Mouse (Mus musculus) heart, adult 9 months (tissue): ENCODE measurements around the gene Arhgap45.

Source experiments
- DNase-seq, 2 experiments: peaks; one replicate each; pipeline ENCODE4 v3.0.0; 2022; ENCODE audit warnings: low spot score in 2 of 2

Arhgap45 gene

DNA sequence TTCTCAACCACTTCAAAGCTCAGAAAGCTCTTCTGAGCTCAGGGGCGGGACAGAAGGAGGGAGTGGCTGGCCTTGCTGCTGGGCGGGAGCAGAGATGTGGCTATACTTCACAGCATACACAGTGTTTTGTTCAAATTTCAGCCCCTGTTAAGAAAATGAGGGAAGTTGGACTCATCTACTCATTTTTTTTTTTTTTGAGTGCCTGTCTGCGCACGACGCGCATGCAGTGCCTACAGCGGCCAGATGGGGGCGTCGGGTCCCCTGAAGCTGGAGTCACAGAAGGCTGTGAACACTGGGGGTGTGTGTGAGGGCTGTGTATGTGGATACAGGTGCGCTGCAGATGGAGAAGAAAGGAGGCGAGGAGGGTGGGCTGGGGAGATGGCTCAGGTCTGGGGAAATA, 29.5 kb upstream of the Arhgap45 start:
- peak; percentile 78 to 88 for DNase-seq

DNA sequence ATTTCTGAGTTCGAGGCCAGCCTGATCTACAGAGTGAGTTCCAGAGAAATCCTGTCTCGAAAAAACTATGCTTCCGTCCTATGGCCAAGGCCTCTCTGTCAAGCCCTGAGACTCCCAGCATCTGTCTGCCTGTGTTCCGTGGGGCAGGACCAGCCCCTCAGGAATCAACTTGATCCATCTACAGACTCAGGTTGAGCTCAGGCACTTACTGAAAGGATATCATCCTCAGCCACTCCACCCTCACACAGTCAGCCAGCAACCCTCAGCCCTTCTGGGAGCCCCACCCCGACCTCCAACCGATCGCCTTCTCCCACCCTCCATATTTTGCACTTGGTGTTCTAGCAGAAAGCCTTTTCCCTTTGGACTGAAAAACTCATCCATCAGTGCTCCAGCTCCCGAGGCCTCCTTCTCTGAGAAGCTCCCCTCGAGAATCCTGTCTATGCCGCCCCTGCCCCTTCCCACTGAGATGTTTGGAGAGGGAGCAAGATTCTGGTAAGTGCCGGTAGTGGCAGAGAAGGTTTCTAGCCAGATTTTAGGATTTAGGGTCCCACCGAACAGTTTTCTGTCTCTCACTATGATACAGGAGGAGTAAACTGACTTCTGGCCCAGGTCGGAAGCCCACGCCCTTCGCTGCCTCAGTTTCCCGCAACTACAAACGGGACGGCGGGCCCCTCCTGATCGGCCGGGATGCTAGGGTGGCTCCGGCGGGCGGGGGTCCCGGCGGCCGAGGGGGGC, 28.5 kb upstream of the Arhgap45 start:
- DNase-seq: no peak

DNA sequence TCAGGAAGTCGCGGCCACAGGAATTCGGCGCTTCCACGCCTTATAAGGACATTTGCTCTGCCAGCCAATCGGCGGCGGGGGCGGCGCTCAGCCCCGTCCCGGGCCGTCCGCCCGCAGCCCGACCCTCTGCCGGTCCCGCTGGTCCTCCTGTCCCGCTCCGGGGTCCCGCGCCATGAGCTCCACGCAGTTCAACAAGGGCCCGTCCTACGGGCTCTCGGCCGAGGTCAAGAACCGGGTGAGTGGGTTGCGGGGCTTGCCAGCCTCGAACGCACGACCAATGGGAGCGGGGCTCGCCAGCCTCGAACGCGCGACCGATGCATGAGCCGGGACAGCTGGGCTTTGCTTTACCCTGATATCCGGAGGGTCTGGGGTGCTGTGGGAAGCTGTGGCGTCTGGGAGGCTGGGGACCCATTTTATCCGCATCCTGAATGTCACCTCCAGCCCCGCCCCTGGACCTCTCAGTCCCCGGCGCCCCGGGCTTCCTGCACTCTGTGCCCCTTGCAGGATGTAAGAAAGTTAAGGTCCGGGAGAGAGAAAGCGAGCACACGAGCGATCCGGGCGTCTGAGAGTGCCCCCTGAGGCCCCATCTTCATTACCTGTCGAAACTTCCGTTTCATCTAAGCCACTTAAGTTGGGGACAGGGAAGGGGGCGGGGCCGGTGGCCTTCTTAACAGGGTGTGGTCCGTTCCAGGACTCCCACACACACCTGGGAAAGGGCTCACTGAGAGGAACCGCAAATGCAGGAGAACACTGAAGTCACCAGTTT, 27.8 kb upstream of the Arhgap45 start, which contains the start of gene Cnn2:
Cnn2 (plus strand) TSS at position 79 of the 766 bp plus-strand sequence.
- peak; percentile 80 for DNase-seq

DNA sequence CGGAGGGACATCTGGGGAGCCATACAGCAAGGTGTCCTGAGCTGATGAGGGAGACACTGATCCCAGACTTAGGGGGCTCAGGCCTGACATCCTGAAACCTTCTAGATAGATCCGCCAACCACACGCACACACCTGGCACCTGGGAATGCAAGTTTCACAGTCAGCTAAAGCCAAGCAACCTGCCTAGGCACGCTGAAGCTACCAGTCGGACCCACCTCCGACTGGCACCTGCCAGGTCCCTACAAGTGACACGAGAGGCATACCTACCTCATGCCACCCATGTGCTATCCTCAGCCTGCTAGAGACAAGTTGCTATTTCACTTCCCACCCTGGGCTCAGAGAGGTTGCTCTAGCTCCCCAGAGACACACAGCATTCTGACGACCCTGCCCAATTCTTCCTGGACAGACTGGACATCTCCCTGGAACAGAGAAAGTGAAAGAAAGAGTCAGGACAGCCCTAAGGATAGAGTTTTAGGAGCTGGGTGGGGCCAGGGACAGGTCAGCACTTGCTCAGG, 27.1 kb upstream of the Arhgap45 start:
- DNase-seq: no peak

DNA sequence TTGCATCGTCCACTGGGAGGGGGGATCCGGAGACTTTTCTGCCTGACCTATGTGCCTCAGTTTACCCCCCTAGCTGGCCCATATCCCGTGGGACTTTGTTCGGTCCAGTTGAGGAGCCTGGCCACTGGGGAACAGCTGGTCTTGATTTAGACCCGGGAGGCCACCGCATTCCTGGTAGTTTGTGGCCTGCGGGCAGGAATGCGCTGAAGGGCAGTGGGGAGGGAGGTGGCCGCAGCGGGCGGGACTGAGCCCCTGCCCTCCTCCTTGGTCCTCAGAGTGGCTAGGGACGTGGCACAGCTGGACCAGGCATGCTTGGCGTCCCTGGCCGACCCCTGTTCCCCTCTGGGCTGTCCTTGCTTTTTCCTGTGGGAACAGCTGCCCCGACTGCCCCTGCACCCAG, 26.6 kb upstream of the Arhgap45 start:
- DNase-seq: no peak

DNA sequence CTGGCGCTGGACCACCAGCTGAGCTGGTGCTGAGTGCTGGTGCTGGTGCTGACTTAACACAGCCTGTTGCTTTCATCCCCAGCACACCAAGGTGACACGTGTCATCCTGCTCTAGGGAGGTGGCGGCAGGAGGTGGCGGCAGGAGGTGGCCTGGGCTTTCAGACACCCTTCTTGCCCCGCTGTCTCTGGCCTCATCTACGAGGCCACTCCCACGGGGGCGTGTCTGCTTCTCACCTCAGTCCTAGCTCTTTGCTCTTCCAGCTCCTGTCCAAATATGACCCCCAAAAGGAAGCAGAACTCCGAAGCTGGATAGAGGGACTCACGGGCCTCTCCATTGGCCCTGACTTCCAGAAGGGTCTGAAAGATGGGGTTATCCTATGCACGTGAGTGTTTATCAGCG, 25.4 kb upstream of the Arhgap45 start:
- no peak for DNase-seq

DNA sequence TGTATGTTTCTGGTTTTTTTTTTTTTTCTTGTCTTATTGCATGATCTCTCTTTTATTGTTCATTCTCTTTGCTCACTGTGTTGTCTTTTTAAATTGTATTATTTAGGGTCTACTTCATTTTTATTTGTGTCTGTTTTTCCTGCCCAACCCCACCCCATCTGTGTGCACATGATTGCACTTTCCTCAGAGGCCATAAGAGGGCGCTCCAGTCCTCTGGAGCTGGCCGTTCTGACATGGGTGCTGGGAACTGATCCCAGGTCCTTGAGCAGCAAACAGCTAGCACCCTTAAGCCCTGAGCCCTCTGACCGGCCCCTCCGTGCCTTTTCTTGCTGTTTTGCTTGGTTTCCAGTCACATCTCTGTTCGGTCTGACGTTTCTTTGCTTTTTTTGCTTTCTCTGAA, 24.9 kb upstream of the Arhgap45 start:
- no peak for DNase-seq

DNA sequence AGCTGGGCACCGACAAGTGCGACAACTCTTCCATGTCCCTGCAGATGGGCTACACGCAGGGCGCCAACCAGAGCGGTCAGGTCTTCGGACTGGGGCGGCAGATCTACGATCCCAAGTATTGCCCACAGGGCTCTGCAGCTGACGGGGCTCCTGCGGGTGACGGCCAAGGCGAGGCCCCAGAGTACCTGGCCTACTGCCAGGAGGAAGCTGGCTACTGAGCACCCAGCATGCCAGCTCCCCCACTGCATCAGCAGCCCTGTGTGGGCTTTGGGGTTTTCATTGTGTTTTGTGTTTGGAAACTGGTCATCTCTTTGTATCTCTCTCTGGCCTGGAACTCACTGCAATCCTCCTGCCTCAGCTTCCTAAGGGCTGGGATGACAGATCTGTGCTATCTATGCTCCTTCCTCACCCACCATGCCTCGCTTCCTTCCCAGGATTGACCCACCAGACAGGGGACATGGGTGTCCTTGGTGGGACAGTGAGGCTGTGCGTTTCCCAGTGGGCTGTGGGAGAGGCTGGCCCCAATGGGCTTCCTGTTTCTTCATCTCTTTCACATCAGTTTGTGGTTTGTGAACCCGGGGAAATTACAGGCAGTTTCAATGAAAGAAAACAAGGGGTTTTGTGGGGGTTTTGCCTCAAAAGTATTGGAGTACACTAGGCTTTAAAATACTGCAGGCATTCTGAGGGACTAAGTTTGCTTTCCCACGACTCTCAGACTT, 21.9 kb upstream of the Arhgap45 start:
- DNase-seq: no peak

DNA sequence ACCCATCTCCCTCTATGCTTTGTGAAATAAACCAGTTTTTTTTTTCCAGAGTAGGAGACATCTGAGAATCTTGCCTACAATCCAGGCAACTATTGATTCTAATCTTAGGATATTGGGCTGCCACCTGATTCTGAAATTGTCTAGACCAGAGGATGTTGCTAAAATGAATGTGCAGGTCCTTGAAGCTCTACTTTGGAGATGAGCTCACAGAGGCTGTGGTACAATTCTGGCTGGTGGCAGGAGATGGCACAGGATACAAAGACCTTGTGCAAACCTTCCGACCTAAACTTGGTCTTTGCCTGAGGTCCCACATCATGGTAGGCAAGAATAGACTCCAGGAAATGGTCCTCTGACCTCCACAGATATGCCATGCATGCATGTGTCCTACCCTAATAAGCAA, 20.8 kb upstream of the Arhgap45 start:
- no peak for DNase-seq

DNA sequence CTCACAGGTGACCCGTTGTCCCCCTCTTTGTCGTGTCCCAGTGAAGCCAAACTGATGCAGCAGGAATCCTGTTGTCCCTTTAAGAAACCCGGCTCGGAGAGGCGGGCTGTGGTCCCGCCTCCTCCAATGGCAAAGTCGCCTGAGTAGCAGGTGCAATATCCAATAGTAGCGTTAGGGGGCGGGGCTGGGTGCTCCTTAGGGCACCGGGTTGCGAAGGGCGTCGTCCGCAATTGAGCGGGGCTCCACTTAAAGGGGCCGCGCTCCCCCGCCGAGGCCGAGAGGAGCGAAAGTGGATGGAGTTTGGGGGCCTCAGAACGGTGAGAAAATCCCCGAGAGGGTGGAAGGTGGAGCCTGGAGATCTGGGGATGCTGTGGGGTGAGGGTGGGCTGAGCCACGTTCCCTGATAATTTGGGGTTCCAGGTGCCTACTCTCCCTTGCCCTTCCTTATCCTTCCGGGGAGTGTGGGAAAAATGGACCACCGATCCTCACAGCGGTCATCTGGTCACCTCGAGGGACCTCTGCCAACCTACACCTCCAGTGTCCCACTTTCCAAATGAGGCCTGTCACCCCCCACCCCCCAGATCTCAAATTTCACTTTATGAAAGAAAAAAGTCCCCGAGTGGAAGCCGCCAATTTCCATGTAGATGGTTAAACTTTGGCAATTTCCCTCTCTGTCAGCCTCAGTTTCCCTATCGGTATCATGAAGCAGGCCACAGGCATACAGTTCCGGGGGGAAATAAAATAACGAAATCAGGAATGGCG, 20.0 kb upstream of the Arhgap45 start, which contains the start of gene Abca7:
Abca7 (plus strand) TSS at position 223 of the 762 bp plus-strand sequence.
- DNase-seq: peak; percentile 95 to 96

DNA sequence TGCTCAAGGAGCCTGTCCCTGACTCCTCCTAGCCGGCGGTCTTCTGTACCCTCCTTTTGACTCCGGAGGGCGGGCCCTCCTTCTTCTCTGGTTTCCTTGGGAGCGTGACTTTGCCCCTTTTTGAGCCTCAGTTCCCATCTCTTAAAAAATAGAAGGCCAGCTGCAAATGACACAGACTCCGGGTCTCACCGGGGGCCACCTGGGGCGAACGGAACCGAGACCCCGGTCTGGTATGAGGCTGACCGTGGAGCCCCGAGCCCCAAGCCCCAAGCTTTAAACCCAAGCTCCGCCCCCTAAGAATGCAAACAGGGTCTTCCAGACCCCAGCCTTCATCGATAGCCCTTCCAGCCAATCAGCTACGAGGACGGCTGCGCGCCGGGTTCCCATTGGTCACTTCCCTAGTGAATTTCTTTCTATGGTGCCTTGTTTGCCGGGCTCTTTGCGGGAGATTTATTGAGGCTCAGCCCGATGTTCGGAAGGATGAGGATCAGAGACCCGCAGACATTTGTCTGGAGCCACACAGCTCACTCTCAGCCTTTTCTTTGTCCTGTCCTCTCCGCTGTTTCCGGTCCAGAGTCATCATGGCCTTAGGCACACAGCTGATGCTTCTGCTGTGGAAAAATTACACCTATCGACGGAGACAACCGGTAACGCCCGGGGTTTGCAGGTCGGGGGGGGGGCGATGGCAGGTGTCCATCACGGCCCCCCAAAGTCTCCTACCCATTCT, 19.3 kb upstream of the Arhgap45 start:
- DNase-seq: peak; percentile 66 to 84

DNA sequence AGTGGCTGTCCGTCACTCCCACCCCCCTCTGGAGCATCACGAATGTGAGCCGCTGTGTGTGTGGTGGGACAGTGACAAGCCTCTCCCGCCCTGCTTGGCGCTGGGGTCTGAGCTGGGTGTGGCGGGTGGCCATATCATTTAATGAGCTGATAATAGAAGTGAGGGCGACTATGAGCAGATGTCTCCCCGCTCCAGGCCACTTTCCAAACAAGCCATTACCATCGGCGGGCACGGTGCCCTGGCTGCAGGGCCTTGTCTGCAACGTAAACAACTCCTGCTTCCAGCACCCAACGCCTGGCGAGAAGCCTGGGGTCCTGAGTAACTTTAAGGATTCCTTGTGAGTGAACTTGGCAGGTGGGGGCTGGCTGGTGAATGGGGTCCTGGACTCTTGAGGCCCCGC, 18.6 kb upstream of the Arhgap45 start:
- peak in 1 of 2 experiments; percentile 57 for DNase-seq

DNA sequence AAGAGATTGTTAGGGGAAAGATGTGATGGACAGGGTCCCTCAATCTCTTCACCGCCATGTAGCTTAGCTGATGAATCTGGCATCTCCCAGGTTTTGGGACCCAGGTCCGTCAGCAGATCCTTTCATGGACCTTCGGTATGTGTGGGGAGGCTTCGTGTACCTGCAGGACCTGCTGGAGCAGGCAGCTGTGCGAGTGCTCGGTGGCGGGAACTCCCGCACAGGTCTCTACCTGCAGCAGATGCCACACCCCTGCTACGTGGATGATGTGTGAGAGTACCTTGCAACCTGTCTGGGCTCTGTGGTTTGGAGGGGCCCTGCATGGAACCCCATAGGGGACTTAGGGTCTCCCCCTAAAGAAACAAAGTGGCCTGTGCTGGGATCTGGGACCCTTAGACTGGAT, 14.5 kb upstream of the Arhgap45 start:
- no peak for DNase-seq

DNA sequence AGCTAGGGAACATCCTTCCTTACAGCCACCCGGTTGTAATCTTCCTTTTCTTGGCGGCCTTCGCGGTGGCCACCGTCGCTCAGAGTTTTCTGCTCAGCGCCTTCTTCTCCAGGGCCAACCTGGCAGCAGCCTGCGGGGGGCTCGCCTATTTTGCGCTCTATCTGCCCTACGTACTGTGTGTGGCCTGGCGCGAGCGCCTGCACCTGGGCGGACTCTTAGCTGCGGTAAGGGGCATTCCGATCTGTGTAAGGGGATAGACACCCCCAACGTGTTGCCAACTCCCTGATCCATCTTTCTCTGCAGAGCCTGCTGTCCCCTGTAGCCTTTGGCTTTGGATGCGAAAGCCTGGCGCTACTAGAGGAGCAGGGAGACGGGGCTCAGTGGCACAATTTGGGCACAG, 13.6 kb upstream of the Arhgap45 start:
- no peak for DNase-seq

DNA sequence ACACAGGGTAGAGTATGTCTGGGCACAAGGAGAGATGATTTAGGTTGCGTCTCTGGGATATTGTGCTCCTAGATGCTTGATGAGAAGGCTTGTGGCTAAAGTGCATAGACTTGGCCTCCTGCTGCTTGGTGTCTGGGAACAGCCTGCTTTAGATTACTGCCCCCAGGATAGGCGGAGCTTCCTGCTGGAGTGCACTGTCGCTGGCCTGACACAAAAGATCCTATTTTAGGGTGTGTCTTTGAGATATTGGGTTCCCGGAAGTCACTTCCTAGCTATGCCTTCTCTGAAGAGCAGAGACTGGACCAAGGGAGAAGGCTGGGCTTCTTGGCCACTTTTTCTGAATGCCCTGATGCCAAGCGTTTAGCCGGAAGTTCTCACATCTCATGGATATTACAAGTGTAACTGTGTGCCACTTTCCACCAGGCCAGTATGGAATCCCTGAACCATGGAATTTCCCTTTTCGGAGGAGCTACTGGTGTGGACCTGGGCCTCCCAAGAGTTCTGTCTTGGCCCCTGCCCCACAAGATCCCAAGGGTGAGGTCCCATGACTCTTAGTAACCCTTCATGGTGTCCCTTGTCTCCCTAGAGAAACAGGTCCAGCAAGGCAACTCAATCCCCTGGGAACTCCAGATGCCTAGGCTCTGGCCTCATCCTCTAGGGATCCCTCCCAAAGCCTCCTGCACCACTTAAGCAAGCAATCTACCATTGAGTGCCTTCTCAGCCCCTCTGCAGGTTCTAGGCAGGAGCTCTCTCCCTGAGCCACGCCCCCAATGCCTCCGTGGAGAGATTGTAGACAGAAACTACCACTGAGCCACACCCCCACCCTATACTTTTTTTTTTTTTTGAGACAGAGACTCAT, 12.8 kb upstream of the Arhgap45 start:
- peak in 1 of 2 experiments; percentile 56 for DNase-seq

DNA sequence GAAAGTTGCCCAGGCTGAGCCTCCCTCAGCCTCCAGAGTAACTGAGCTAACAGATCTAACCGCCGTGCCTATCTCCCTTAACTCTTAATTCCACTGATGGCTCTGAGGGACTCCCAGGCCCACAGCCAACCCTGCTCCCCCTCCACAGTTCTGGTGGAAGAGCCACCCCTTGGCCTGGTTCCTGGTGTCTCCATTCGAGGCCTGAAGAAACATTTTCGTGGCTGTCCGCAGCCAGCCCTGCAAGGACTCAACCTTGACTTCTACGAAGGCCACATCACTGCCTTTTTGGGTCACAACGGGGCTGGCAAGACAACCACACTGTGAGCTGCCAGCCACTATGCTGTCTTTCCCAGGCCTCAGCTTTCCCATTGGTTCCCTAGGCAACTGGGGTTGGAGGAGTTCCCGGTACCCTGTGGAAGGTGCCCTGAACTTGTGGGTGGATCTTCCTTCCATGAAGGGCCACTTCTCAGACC, 12.2 kb upstream of the Arhgap45 start:
- no peak for DNase-seq

DNA sequence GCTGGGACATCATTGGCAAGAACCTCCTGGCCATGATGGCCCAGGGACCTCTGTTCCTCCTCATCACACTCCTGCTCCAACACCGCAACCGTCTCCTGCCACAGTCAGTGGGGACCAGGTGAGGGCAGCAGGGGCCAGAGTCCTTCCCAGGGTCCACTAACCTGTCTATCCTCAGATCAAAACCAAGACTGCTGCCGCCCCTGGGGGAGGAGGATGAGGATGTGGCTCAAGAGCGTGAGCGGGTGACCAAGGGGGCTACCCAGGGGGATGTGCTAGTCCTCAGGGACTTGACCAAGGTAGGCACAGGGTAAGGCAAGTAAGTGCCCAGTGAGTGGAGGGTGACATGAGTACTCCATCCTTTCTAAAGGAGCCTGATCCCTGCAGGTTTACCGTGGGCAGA, 4.7 kb upstream of the Arhgap45 start:
- no peak for DNase-seq

DNA sequence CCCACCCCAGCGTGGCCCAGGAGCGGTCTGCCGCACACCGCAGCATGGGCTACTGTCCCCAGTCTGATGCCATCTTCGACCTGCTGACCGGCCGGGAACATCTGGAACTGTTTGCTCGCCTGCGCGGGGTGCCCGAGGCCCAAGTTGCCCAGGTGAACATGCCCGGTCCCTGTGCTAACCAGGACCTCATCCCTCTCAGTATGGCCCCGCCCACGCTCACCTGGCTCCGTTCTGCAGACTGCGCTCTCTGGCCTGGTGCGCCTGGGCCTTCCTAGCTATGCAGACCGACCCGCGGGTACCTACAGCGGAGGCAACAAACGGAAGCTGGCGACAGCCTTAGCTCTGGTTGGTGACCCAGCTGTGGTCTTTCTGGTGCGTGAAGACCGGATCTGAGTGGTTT, 2.8 kb upstream of the Arhgap45 start:
- DNase-seq: no peak

DNA sequence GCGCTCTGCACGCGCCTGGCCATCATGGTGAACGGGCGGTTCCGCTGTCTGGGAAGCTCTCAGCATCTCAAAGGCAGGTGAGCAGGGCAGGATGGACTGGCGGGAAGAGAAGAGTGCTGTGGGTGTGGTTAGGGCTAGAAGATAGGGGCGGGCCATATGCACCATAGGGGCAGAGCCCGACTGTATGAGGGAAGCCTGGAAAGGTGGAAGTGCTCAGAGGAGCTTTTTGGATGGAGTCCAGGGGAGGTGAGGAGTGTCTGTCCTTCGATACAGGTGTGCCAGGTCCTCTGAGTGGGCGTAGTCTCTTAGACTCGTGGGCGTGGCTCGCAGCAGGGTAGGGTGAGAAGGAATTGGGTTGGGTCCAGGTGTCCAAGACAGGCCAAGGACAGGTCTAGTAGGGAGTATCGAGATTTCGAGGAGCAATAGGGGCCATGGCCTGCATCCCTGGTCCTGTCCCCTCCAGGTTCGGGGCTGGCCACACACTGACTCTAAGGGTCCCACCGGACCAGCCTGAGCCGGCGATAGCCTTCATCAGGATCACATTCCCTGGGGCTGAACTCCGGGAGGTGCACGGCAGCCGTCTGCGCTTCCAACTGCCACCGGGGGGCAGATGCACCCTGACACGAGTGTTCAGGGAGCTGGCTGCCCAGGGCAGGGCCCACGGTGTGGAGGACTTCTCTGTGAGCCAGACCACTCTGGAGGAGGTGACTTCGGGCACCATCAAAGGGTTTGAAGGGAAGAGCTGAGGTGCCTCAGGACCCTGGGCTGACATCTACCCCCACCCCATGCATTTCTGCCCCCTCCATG, 1.8 kb upstream of the Arhgap45 start:
- no peak for DNase-seq
